Mouse (Mus musculus): ENCODE data around the gene Rbm48. TPM values are rescaled to one million over a fixed set of nuclear protein-coding genes. Genes with fewer than 3 reads are reported as not detected.

The Rbm48 gene
- total RNA-seq (2014; rRNA removed) (16.2 and 19.8 TPM in 2 replicates), polyA plus RNA-seq (2015; fragmentation: Nextera tagmentation; extraction: Ambion mirVana) (19.1 and 19.6 TPM in 2 replicates)

DNA sequence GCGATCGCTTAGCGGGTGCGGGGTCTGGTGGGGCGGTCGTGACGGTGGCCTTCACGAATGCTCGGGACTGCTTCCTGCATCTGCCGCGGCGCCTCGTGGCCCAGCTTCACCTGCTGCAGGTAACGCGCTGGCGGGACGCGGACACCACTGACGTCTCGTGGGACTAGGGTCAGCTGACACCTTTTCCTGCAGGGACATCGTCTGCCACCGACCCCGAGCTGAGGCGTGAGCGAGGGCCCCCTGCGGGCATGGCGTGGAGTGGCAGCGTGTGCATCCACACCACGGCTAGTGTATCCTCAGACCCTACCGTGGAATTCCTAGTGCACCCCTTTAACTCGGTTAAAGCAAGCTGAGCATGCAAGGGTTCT is at the start of gene Rbm48:
Gene Rbm48 (minus strand): TSS at position 187 of the 368 bp plus-strand sequence.
- peak; percentile 79 for TF ChIP-seq CTCF (IDR thresholded peaks at IDR 0.05; ENCODE audit: low read depth)
- H3K4me1 ChIP-seq (ENCODE audit: insufficient read depth), result peaks cover 12% of the 10 kb centered on the region; the same call in 1 of the 2 replicates
- peak within 1 kb of the TSS; percentile 90 for H3K4me2 ChIP-seq (ENCODE audit: low read depth)
- peak; percentile 87 for ATAC-seq
- H3K36me3 ChIP-seq (ENCODE audit: insufficient read depth), result peaks cover 9% of the 10 kb centered on the region; the same call in 1 of the 2 replicates
- peak; percentile 86 for DNase-seq
- H3K4me3 ChIP-seq (ENCODE audit: low read depth, low read length), result peak within 1 kb of the TSS; percentile 71
- no peaks in the 10 kb centered on the region for H3K27me3 ChIP-seq (ENCODE audit: insufficient read depth, low read length)
- H3K9ac ChIP-seq, result peak within 1 kb of the TSS; percentile 73
- H3K9me3 ChIP-seq (ENCODE audit: low read length), result no peaks in the 10 kb centered on the region
- under 1% methylated on average over 31 of the region's 31 CpGs for WGBS
- peak within 1 kb of the TSS; percentile 80 for H3K27ac ChIP-seq (ENCODE audit: low read depth, low read length)

DNA sequence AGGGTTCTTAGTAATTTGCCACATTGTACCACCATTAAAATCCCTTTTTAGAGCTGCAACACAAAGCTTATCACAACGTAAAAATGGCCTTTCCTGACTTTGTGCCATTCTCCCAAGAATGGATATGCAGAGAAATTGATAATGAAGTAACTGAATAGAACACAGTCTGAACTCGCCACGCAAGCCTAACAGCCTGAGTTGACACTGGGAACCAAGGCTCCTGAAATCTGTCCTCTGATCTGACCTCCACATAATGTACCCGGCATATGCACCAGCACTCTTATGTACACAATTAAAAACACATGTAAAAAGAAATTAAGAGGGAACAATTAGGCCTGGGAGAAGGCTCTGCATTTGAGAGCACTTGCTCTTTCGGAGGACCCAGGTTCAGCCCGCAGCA is 48.9 kb upstream of the Rbm48 start:
- WGBS, result 84% methylated on average over 6 of the region's 6 CpGs
- Histone ChIP-seq H3K4me3 (ENCODE audit: low read depth, low read length) (no peak overlapping the region), H3K36me3 (ENCODE audit: insufficient read depth) (peaks cover 16% of the 10 kb centered on the region), H3K9me3 (ENCODE audit: low read length) (no peaks in the 10 kb centered on the region), H3K27me3 (ENCODE audit: insufficient read depth, low read length) (no peaks in the 10 kb centered on the region), H3K4me1 (ENCODE audit: insufficient read depth) (no peaks in the 10 kb centered on the region), H3K9ac (no peak overlapping the region), H3K4me2 (ENCODE audit: low read depth) (no peak overlapping the region), H3K27ac (ENCODE audit: low read depth, low read length) (no peak overlapping the region)
- ATAC-seq (no peak), DNase-seq (no peak)
- TF ChIP-seq CTCF (IDR thresholded peaks at IDR 0.05; ENCODE audit: low read depth), result no peak

- no peak overlapping the region for H3K27ac ChIP-seq (ENCODE audit: low read depth, low read length)
- ATAC-seq, result no peak
- no peak for DNase-seq
These were observed 48.2 kb upstream of the Rbm48 start for GRCm38 (mm10) chr5:3644621-3645020.

GRCm38 (mm10) chr5:3635286-3635685 is 38.9 kb upstream of the Rbm48 start:
- no peak for TF ChIP-seq CTCF (IDR thresholded peaks at IDR 0.05; ENCODE audit: low read depth)
- Histone ChIP-seq H3K36me3 (ENCODE audit: insufficient read depth) (peaks cover 37% of the 10 kb centered on the region), H3K4me1 (ENCODE audit: insufficient read depth) (no peaks in the 10 kb centered on the region), H3K9me3 (ENCODE audit: low read length) (no peaks in the 10 kb centered on the region), H3K9ac (no peak overlapping the region), H3K27me3 (ENCODE audit: insufficient read depth, low read length) (no peaks in the 10 kb centered on the region), H3K27ac (ENCODE audit: low read depth, low read length) (no peak overlapping the region), H3K4me3 (ENCODE audit: low read depth, low read length) (no peak overlapping the region), H3K4me2 (ENCODE audit: low read depth) (no peak overlapping the region)
- DNase-seq (no peak), ATAC-seq (no peak)
- 87% methylated on average over 8 of the region's 8 CpGs for WGBS

More at GRCm38 (mm10) chr5:3644621-3645020, 48.2 kb upstream of the Rbm48 start:
- no peaks in the 10 kb centered on the region for H3K27me3 ChIP-seq (ENCODE audit: insufficient read depth, low read length)
- H3K4me2 ChIP-seq (ENCODE audit: low read depth), result no peak overlapping the region
- no peaks in the 10 kb centered on the region for H3K9me3 ChIP-seq (ENCODE audit: low read length)
- no peaks in the 10 kb centered on the region for H3K4me1 ChIP-seq (ENCODE audit: insufficient read depth)
- WGBS, result 96% methylated on average over 6 of the region's 6 CpGs
- H3K4me3 ChIP-seq (ENCODE audit: low read depth, low read length), result no peak overlapping the region
- TF ChIP-seq CTCF (IDR thresholded peaks at IDR 0.05; ENCODE audit: low read depth), result no peak
- H3K36me3 ChIP-seq (ENCODE audit: insufficient read depth), result peaks cover 16% of the 10 kb centered on the region
- no peak overlapping the region for H3K9ac ChIP-seq

- ATAC-seq, result no peak
- WGBS, result 72% methylated on average over 4 of the region's 4 CpGs
- no peak overlapping the region for H3K9ac ChIP-seq
These were observed 37.6 kb upstream of the Rbm48 start for GRCm38 (mm10) chr5:3633951-3634350.

DNA sequence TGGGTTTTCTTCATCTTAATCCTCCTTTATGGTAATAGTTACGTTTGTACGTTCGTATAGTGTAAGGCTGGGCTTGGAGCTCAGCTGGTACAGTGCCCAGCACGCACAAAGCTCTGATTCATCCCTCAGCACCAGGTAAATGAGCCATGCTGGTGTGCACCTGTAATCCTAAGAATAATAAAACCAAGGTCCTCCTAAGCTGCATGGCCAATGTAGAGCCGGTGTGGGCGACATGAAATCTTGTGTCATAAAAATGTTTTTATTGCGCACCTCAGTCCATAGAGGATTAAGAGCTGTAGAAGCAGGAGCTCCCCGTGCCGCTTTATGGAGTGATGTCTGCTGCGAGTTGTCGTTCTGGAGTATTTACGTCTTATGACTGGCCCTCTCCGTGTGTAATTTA is 36.9 kb upstream of the Rbm48 start:
- H3K36me3 ChIP-seq (ENCODE audit: insufficient read depth), result peaks cover 46% of the 10 kb centered on the region
- 94% methylated on average over 13 of the region's 13 CpGs for WGBS
- no peak overlapping the region for H3K9ac ChIP-seq
- H3K4me3 ChIP-seq (ENCODE audit: low read depth, low read length), result no peak overlapping the region
- no peaks in the 10 kb centered on the region for H3K9me3 ChIP-seq (ENCODE audit: low read length)
- no peak for ATAC-seq
- no peaks in the 10 kb centered on the region for H3K27me3 ChIP-seq (ENCODE audit: insufficient read depth, low read length)
- H3K27ac ChIP-seq (ENCODE audit: low read depth, low read length), result no peak overlapping the region
- TF ChIP-seq CTCF (IDR thresholded peaks at IDR 0.05; ENCODE audit: low read depth), result no peak
- H3K4me2 ChIP-seq (ENCODE audit: low read depth), result no peak overlapping the region
- no peaks in the 10 kb centered on the region for H3K4me1 ChIP-seq (ENCODE audit: insufficient read depth)
- DNase-seq, result no peak

More at GRCm38 (mm10) chr5:3633951-3634350, 37.6 kb upstream of the Rbm48 start:
- no peak overlapping the region for H3K4me2 ChIP-seq (ENCODE audit: low read depth)
- H3K4me3 ChIP-seq (ENCODE audit: low read depth, low read length), result no peak overlapping the region
- H3K36me3 ChIP-seq (ENCODE audit: insufficient read depth), result peaks cover 45% of the 10 kb centered on the region
- peak; percentile 1 for DNase-seq
- H3K4me1 ChIP-seq (ENCODE audit: insufficient read depth), result no peaks in the 10 kb centered on the region
- H3K9me3 ChIP-seq (ENCODE audit: low read length), result no peaks in the 10 kb centered on the region
- TF ChIP-seq CTCF (IDR thresholded peaks at IDR 0.05; ENCODE audit: low read depth), result peak; percentile 47
- no peak overlapping the region for H3K27ac ChIP-seq (ENCODE audit: low read depth, low read length)
- H3K27me3 ChIP-seq (ENCODE audit: insufficient read depth, low read length), result no peaks in the 10 kb centered on the region

GRCm38 (mm10) chr5:3632285-3632684 is 35.9 kb upstream of the Rbm48 start:
- Histone ChIP-seq H3K9ac (no peak overlapping the region), H3K4me1 (ENCODE audit: insufficient read depth) (no peaks in the 10 kb centered on the region), H3K36me3 (ENCODE audit: insufficient read depth) (peaks cover 45% of the 10 kb centered on the region), H3K4me2 (ENCODE audit: low read depth) (no peak overlapping the region), H3K9me3 (ENCODE audit: low read length) (no peaks in the 10 kb centered on the region), H3K4me3 (ENCODE audit: low read depth, low read length) (no peak overlapping the region), H3K27ac (ENCODE audit: low read depth, low read length) (no peak overlapping the region), H3K27me3 (ENCODE audit: insufficient read depth, low read length) (no peaks in the 10 kb centered on the region)
- DNase-seq (no peak), ATAC-seq (no peak)
- no peak for TF ChIP-seq CTCF (IDR thresholded peaks at IDR 0.05; ENCODE audit: low read depth)
- WGBS, result 88% methylated on average over 5 of the region's 5 CpGs
